Mouse (Mus musculus): ENCODE results near the gene Rgs5. TPM values are rescaled to one million over a fixed set of nuclear protein-coding genes. Genes with fewer than 3 reads are reported as not detected.

Rgs5 gene
- polyA plus RNA-seq, 1 experiment = 25.2 TPM

GRCm38 (mm10) chr1:169685257-169685656, 30.0 kb downstream of the Rgs5 start:
- Histone ChIP-seq H3K27me3 (replicated peaks; ENCODE audit: control insufficient read depth, insufficient read depth, low read length) (no peaks in the 10 kb centered on the region), H3K36me3 (ENCODE audit: control insufficient read depth, insufficient read depth, low read length) (no peaks in the 10 kb centered on the region), H3K27ac (ENCODE audit: insufficient read depth, low read depth, low read length) (no peak overlapping the region), H3K4me3 (ENCODE audit: insufficient read depth, low read depth, low read length) (no peak overlapping the region), H3K4me1 (ENCODE audit: control insufficient read depth, insufficient read depth, low read length) (no peaks in the 10 kb centered on the region)
- TF ChIP-seq POLR2A (IDR thresholded peaks at IDR 0.05; ENCODE audit: low read depth, low read length) (no peak), CTCF (conservative IDR thresholded peaks at IDR 0.05; ENCODE audit: insufficient read depth, insufficient read length, low read depth, low read length) (no peak)
- DNase-seq = peak; percentile 51
- WGBS = 56% methylated on average over 5 of the region's 5 CpGs

- DNase-seq = no peak
- 75% methylated on average over 2 of the region's 2 CpGs for WGBS
- Histone ChIP-seq H3K27me3 (replicated peaks; ENCODE audit: control insufficient read depth, insufficient read depth, low read length) (no peaks in the 10 kb centered on the region), H3K27ac (ENCODE audit: insufficient read depth, low read depth, low read length) (no peak overlapping the region), H3K36me3 (ENCODE audit: control insufficient read depth, insufficient read depth, low read length) (no peaks in the 10 kb centered on the region), H3K4me3 (ENCODE audit: insufficient read depth, low read depth, low read length) (no peak overlapping the region), H3K4me1 (ENCODE audit: control insufficient read depth, insufficient read depth, low read length) (no peaks in the 10 kb centered on the region)
- TF ChIP-seq CTCF (conservative IDR thresholded peaks at IDR 0.05; ENCODE audit: insufficient read depth, insufficient read length, low read depth, low read length) = no peak
- no peak for TF ChIP-seq POLR2A (IDR thresholded peaks at IDR 0.05; ENCODE audit: low read depth, low read length)
Measured at GRCm38 (mm10) chr1:169693040-169693439, 37.7 kb downstream of the Rgs5 start.

DNA sequence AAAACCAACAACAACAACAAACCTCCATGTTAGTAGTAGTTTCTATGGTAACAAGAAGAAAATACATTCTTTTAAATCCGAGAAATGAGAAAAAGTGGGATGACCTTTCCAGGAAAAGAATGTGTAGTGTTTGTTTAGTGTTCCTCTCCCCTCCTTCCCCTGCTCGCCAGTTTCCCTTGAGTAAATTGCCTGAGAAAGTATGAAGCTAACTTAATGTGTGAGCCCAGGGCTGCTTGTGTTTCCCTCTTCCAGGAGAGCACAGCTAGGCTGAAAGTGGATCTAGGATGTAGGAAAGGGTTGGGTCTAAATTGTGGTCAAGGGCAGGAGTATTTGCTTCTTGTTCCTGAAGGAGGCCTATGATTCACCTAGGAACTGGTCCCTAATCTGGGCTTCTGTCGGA, 38.2 kb downstream of the Rgs5 start:
- no peak for DNase-seq
- H3K36me3 ChIP-seq (ENCODE audit: control insufficient read depth, insufficient read depth, low read length) = no peaks in the 10 kb centered on the region
- H3K27me3 ChIP-seq (replicated peaks; ENCODE audit: control insufficient read depth, insufficient read depth, low read length) = no peaks in the 10 kb centered on the region
- no peak overlapping the region for H3K27ac ChIP-seq (ENCODE audit: insufficient read depth, low read depth, low read length)
- no peaks in the 10 kb centered on the region for H3K4me1 ChIP-seq (ENCODE audit: control insufficient read depth, insufficient read depth, low read length)
- no peak for TF ChIP-seq CTCF (conservative IDR thresholded peaks at IDR 0.05; ENCODE audit: insufficient read depth, insufficient read length, low read depth, low read length)
- no peak for TF ChIP-seq POLR2A (IDR thresholded peaks at IDR 0.05; ENCODE audit: low read depth, low read length)
- H3K4me3 ChIP-seq (ENCODE audit: insufficient read depth, low read depth, low read length) = no peak overlapping the region
- WGBS = 45% methylated on average over 3 of the region's 3 CpGs

GRCm38 (mm10) chr1:169695356-169695755, 40.1 kb downstream of the Rgs5 start:
- no peaks in the 10 kb centered on the region for H3K27me3 ChIP-seq (replicated peaks; ENCODE audit: control insufficient read depth, insufficient read depth, low read length)
- WGBS = 77% methylated on average over 3 of the region's 3 CpGs
- no peak overlapping the region for H3K27ac ChIP-seq (ENCODE audit: insufficient read depth, low read depth, low read length)
- no peaks in the 10 kb centered on the region for H3K36me3 ChIP-seq (ENCODE audit: control insufficient read depth, insufficient read depth, low read length)
- no peak overlapping the region for H3K4me3 ChIP-seq (ENCODE audit: insufficient read depth, low read depth, low read length)
- no peak for TF ChIP-seq CTCF (conservative IDR thresholded peaks at IDR 0.05; ENCODE audit: insufficient read depth, insufficient read length, low read depth, low read length)
- TF ChIP-seq POLR2A (IDR thresholded peaks at IDR 0.05; ENCODE audit: low read depth, low read length) = no peak
- H3K4me1 ChIP-seq (ENCODE audit: control insufficient read depth, insufficient read depth, low read length) = no peaks in the 10 kb centered on the region
- DNase-seq = no peak

- Histone ChIP-seq H3K36me3 (ENCODE audit: control insufficient read depth, insufficient read depth, low read length) (no peaks in the 10 kb centered on the region), H3K27me3 (replicated peaks; ENCODE audit: control insufficient read depth, insufficient read depth, low read length) (no peaks in the 10 kb centered on the region), H3K4me3 (ENCODE audit: insufficient read depth, low read depth, low read length) (no peak overlapping the region), H3K27ac (ENCODE audit: insufficient read depth, low read depth, low read length) (no peak overlapping the region), H3K4me1 (ENCODE audit: control insufficient read depth, insufficient read depth, low read length) (no peaks in the 10 kb centered on the region)
- TF ChIP-seq POLR2A (IDR thresholded peaks at IDR 0.05; ENCODE audit: low read depth, low read length) (no peak), CTCF (conservative IDR thresholded peaks at IDR 0.05; ENCODE audit: insufficient read depth, insufficient read length, low read depth, low read length) (no peak)
- no peak for DNase-seq
- WGBS = 61% methylated on average over 4 of the region's 4 CpGs
Measured at GRCm38 (mm10) chr1:169697236-169697635, 41.9 kb downstream of the Rgs5 start.

GRCm38 (mm10) chr1:169699184-169699583, 43.9 kb downstream of the Rgs5 start:
- Histone ChIP-seq H3K27ac (ENCODE audit: insufficient read depth, low read depth, low read length) (no peak overlapping the region), H3K27me3 (replicated peaks; ENCODE audit: control insufficient read depth, insufficient read depth, low read length) (no peaks in the 10 kb centered on the region), H3K36me3 (ENCODE audit: control insufficient read depth, insufficient read depth, low read length) (no peaks in the 10 kb centered on the region), H3K4me3 (ENCODE audit: insufficient read depth, low read depth, low read length) (no peak overlapping the region), H3K4me1 (ENCODE audit: control insufficient read depth, insufficient read depth, low read length) (no peaks in the 10 kb centered on the region)
- no peak for DNase-seq
- TF ChIP-seq CTCF (conservative IDR thresholded peaks at IDR 0.05; ENCODE audit: insufficient read depth, insufficient read length, low read depth, low read length) (no peak), POLR2A (IDR thresholded peaks at IDR 0.05; ENCODE audit: low read depth, low read length) (no peak)
- WGBS = 92% methylated on average over 2 of the region's 2 CpGs

DNA sequence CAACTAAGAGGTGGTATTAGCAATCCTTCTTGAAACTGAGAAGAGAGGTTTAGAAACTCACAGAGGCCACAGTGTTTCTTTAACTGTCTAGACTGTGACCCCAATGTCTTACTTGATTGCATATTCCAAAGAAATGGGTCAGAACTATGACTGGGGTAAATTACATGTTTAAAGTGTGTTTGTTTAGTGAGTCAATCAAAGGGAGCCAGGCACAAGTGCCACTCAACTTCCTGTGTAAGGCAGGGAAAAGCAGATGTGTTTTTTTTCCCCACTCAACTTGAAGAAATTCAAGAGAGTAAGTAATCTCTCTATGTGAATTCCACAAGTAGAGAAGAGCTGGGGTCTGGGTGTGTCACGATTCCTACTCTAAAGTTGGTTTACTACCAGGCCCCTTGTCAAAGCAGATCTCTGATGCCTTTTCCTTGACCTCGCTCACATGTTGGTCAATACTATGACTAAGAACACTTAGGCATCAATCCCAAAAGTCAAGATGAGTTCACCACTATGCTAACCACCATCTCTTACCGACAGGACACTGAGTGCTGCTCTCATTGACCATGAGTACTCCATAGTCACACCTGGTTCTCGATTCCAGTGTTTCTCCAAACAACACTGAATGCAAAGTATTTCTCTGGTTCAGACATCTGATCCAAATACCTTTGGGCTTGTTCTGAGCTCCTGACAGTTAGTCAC, 49.2 kb downstream of the Rgs5 start:
- TF ChIP-seq POLR2A (IDR thresholded peaks at IDR 0.05; ENCODE audit: low read depth, low read length) (no peak), CTCF (conservative IDR thresholded peaks at IDR 0.05; ENCODE audit: insufficient read depth, insufficient read length, low read depth, low read length) (no peak)
- no peak for DNase-seq
- no peaks in the 10 kb centered on the region for H3K36me3 ChIP-seq (ENCODE audit: control insufficient read depth, insufficient read depth, low read length)
- no peaks in the 10 kb centered on the region for H3K27me3 ChIP-seq (replicated peaks; ENCODE audit: control insufficient read depth, insufficient read depth, low read length)
- H3K4me1 ChIP-seq (ENCODE audit: control insufficient read depth, insufficient read depth, low read length) = no peaks in the 10 kb centered on the region
- 81% methylated on average over 4 of the region's 4 CpGs for WGBS
- no peak overlapping the region for H3K4me3 ChIP-seq (ENCODE audit: insufficient read depth, low read depth, low read length)
- H3K27ac ChIP-seq (ENCODE audit: insufficient read depth, low read depth, low read length) = no peak overlapping the region
